Mouse (Mus musculus) layer of hippocampus, adult 9-10 months (tissue): ENCODE measurements around the gene Pou1f1.
A peak's percentile ranks its signal among the peaks of the same experiment; 100 is the strongest.

ENCODE experiments used
- DNase-seq: peaks from one replicate; pipeline ENCODE4 v3.0.0; 2022; ENCODE audit warnings: low spot score

The Pou1f1 gene

DNA sequence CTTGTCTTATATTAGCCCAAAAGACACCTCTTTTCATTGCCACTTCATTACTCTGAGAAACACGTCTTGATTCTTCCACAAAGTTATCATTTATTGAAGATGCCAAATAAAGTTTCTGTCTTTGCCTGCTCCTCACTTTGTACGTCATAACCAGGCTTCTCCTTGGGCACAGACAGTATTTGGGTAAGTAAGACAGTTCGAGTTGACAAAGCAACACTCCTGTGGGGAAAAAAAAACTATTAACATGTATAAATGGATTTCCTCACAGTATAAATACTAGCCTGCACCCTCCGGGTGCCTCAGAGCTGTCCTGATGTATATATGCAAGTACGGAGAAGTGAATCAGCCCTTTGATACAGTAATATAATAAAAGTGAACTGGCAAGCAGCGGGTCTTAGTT, at the start of gene Pou1f1:
Gene Pou1f1 (plus strand): TSS at position 301 of the 400 bp plus-strand sequence.
- no peak for DNase-seq

DNA sequence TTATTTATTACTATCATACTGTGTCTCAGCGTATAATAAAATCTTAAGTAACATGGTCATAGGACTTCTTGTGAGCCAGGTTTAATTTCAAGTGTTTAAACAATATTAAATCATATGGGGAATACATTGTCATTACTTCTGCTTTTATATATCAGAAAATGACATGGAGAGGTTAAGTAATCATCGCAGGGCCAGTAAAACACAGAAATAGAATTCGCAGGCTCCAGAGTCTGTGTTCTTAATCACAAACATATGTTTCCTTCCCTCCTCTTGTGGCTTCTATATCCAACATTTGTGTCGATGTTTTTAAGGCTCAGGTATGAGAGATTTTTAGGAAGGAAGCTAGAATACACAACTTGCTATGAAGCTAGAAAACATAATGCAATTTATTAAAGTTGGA, 49.7 kb upstream of the Pou1f1 start:
- no peak for DNase-seq

DNA sequence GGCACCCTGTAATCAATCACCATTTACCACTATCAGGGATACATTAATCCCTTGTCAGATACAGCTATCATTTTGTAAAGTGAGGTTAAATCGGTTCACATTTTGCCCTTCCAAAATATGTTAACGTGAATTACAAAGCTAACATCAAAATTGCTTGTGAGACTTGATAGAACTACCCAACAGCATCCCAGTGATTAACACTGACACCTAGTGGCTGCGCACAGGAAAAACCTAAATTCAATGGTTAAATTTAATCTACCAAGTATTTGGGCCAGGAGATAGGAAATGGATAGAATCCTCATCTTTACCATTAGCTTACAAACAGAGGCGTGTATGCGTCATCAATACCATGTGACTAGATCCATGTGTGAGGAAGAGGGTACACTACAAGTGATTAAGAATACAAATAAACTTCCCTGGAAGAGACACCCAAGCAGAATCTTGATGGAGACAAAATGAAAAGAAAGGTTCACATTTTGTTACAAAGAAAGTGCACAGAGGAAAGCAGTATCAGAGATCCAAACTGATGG, 47.8 kb upstream of the Pou1f1 start:
- peak; percentile 27 for DNase-seq

DNA sequence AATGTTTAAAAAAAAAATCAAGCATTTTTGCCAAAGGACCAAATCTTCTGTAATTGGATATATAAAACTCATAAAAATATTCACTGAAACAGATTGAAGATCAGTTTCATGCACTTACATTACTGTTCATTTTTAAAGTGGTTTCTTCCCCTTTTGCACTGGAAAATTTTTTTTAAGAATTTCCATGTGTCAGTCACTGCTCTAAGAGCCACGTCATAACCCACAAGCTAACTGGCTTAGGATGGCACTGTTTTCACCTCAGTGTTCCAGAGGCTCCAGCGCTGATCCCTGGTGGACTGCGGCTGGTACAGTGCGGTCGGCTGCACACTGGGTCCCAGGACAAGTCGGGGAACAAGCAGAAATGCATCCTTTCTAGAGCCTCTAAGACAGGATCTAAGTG, 34.6 kb upstream of the Pou1f1 start:
- DNase-seq = no peak

DNA sequence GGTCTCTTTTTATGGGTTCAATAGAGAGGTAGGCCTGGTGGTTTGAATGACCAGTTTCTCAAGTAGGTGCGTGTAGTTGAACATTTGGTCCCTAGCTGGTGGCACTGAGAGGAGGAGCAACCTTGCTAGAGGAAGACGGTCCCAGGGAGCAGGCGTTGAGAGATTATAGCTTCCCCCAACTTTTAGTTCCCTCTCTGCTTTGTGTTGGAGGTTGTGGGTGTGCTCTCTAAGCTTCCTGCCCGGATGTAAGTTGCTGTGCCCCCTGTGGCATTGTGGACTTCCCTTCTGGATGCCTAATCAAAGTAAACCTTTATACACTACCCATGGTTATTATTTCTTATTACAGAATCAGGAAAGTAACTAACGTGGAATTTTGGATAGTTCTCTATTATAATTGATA, 24.3 kb upstream of the Pou1f1 start:
- DNase-seq = no peak

DNA sequence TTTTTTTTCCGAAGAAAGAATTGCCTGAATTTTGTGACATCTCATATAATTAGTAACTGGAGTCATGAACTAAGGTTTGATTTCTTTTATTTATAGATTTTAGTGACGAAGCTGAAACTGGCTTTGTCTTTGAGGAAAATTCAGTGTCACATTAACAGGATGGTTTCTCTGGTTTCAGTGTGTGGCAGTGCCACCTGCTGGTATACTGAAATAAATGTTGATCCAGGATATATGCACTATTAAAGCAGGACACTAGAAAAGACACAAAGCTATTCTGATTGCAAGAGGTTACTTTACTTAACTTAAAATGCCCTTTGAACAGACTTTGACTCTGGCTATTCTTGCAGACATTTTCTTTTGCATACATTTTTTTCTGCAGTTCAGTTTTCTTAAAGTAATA, 23.3 kb upstream of the Pou1f1 start:
- DNase-seq = peak; percentile 9

DNA sequence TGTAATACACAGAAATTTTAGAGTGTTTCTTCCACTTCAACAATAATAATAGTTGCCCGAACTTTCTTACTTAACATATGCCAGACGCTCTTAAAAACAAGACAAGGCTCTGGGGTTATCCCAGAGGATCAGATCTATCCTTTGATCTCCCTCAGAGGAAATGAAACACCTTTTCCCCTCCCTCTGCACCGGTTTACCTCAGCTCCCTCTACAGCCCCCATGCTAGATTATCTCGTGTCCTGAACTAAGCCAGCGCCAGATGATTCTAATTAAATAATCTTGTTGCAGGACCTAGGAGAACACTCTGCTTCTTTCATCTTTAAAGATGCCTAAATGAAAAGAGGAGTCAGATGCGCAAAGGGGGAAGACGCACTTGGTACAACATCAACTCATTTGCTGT, 6.1 kb upstream of the Pou1f1 start:
- no peak for DNase-seq

DNA sequence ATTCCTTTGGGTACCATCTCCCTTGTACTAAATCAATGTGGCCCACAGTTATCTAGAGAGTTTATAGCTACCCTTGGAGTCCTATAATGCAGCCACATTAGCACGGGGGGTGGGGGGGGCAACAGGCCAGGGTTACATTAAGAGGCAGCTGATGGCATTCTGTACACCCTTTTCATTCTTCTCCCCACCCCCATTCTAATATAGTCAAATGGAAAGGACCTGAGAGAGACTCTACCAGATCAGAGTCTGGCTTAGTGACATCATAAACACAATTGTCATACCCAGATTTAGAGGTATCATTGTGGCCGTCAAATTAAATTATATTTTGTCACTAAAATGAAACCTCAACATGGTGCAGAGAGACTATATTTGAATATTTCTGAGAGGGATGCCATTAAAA, 5.7 kb downstream of the Pou1f1 start:
- DNase-seq = no peak

DNA sequence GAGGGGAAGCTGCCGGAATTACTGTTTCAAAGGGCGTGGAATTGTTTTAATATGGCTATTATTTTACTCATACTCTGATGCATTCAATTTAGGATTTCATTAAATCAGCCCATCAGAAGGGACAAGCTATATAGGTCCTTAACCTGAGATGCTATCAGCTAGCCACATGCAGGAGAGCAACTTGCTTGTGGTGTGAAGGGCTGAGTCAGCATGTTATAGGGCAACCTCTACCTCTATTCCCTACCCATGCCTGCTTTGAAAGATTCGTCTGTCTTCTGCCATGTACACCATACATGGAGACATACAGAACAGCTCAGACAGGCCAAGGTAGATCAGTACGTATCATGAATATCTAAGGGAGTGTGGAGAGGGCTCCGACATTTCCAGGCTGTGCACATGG, 6.4 kb downstream of the Pou1f1 start:
- no peak for DNase-seq

DNA sequence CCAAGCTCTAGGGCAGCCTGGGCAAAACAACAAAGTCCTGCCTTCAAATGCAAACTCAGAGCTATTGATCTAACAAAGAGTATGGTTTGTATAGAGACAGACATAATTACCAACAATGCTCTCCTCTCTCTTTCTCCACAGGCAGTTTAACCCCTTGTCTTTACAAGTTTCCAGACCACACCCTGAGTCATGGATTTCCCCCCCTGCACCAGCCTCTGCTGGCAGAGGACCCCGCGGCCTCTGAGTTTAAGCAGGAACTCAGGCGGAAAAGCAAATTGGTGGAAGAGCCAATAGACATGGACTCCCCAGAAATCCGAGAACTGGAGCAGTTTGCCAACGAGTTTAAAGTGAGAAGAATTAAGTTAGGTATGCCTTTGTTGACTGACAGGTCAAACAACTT, 9.3 kb downstream of the Pou1f1 start:
- no peak for DNase-seq

DNA sequence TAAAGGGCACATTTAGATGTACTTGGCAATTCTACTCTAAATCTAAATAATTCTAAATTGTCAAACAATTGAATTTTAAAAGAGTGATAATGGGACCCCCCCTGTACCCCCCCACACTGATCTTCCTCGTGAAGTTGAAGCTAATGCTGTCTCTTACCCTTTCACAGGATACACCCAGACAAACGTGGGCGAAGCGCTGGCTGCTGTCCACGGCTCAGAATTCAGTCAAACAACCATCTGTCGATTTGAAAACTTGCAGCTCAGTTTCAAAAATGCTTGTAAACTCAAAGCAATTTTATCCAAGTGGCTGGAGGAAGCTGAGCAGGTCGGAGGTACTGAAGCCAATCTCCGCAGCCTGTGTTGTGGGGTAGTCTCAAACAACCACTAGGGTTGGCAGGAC, 11.4 kb downstream of the Pou1f1 start:
- DNase-seq = peak; percentile 67

DNA sequence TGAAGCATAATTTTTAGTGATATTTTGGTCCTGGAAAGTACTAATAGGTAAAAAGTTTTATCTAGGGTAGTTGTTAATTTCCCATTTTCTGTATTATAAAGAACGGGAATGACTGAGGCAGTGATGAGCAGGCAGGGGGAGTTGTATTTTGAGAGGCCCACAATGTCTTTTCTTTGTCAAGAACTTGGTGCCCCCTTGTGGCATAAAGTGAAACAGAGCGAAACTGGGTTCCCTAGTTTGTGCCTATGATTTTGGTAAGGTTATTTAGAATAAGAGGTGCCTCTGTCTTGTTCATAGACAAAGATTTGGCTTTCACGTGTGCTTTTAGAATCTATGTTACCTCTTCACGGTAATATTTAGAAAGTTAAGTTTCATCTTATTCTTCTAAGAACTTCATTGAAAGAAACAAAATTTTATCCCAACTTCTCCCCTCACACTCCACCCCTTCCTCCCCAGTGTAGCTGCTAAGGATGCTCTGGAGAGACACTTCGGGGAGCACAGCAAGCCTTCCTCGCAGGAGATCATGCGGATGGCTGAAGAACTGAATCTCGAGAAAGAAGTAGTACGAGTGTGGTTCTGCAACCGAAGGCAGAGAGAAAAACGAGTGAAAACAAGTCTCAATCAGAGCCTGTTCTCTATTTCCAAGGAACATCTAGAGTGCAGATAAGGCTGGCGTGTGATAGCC, 13.1 kb downstream of the Pou1f1 start:
- DNase-seq = peak; percentile 59

DNA sequence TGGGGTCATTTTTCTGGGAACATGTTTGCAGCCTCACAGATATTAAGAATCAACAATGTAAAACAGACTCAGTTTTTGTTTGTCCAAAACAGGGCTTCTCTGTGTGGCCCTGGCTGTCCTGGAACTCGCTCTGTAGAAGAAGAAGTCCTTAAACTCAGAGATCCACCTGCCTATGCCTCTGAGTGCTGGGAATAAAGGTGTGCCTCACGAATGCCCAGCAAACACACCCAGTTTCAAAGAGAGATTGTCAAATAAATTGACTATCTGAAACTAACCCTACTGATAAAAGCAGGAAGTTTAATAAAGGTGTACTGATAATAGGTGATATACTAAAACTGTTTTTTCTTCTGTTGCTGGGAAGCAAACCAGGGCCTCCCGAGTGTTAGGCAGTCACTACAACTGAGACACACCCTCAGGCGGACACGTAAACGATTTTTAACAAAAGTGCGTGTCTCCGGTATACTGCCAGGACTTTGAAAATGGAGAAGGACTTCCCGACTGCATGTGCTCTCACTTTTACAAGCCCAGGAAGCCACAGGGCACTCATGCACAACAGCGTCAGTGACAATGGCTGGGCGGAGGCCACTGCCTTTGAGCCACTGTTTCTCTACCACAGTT, 23.5 kb downstream of the Pou1f1 start:
- DNase-seq = no peak

DNA sequence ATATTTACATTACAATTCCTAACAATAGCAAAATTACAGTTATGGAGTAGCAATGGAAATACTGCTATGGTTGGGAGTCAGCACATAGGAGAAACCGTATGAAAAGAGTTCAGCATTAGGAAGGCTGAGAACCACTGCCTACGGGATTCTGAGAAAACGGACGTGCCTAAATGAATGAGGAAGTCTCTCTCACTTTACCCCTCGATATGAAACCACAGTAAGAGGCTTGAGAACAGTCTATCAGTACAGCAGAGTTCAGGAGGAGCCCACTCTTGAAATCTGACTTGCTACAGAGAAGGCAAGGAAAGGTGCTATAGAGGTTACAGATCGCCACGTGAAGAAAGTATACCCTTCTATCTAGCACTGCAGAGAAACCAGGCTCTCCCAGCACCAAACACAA, 28.6 kb downstream of the Pou1f1 start:
- DNase-seq = no peak

DNA sequence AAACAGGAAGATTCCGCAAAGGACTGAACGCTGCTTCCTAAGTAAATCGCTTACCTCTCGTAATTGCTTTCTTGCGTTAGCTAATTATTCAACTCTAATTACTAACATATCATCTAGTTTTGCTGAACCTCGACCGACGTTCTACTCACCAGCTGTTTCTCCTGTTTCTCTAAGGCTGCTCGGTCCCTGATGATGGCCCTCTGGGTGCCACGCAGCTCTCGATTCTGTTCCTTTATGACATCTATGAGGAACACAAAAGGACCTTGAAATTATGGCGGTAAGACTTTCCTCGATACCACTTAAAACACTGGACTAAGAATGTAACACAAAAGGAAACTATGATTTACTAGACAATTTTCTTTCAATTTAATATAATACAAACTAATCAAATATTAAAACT, 30.5 kb downstream of the Pou1f1 start:
- no peak for DNase-seq

DNA sequence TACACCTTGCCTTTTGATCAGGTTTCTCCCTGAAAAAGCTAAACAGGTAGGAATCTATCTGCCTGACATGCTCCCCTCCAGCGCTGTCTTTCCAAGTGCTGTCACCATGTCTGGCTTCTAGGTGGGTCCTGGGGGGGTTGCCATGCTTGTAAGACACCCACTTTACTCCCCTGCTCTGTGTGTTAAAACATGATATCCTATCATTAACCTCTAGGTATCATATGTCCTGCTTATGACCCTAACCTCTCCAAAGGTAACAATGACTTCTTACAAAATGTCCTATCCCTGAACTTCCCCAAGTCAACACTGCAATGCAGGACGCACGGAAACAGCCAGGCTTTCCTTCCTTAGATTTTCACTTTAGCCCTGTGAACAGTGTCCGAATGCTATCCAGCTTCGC, 34.0 kb downstream of the Pou1f1 start:
- DNase-seq = no peak

DNA sequence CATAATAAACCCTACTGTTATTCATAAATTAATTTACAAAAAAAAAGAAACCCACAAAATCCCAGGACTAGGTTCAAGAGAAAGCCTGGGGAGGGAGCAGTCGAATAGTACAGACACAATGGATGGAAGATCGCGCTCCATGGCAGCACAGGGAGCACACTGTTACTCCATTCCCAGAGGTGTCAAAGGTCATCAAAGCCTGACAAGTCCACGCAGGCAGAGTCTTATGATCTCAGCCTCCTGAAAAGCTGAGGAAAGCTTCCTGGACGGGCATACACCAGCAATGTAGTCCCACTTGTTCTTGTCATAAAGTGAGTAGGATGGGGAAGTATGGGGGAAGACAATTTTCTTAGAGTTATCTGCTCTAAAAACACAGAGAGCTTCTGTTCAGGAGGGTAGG, 37.1 kb downstream of the Pou1f1 start:
- DNase-seq = no peak

DNA sequence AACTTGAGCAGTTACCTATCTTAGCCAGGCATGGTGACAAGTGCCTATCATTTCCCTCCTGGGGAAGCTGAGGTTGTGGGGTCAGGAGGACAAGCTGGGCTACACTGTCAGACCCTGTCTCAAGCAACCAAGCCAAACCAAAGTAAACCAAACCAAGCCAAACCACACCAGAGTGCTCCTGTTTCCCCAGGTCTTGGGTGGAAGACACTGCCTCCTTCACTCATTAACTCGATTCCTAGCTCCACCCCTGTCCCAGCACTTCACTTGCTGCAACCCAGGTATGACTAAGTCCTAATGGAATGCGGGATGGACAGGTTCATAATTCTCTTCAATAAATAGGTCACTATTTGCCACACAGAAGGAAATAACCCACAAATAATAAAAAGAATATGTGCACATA, 39.3 kb downstream of the Pou1f1 start:
- no peak for DNase-seq

DNA sequence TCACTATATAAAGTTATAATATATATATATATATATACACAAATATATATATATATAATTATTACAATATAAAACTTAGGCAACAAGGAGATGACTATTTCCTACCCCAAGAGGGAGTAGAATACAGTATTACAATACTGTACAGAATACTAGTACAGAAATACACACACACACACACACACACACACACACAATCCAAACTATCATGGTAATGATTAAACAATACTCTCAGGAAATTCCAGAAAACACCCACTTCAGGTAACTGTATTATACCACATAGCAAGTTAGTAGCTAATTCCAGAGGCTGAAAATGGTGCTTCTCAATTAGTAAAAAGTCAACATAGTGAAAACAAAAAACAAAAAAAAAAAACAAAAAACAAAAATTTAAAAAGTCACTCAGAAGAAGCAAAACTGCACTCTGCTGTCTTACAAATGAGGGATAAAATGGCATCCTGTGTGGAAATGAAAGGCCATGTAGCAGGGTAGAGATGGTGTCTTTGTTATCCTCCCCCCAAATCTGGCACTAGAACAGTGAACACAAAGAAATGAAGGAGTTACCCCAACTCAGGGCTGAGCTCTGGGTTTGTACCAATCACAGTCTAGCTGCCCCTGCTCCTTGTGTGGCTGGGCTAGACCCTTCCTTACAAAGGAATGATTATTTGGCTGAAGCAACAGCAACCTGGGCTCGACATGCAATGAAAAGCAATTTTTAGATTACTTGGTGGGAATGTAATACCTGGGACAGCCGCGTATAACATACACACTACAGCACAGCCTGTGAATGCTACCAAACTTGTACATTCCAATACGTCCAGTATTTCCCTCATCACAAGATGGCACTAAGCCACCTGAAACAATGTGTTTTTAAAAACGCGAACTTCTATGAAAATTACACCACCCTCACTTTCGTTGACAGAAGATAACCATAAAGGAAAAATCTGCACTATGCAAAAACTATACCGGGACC, 41.0 kb downstream of the Pou1f1 start:
- no peak for DNase-seq

DNA sequence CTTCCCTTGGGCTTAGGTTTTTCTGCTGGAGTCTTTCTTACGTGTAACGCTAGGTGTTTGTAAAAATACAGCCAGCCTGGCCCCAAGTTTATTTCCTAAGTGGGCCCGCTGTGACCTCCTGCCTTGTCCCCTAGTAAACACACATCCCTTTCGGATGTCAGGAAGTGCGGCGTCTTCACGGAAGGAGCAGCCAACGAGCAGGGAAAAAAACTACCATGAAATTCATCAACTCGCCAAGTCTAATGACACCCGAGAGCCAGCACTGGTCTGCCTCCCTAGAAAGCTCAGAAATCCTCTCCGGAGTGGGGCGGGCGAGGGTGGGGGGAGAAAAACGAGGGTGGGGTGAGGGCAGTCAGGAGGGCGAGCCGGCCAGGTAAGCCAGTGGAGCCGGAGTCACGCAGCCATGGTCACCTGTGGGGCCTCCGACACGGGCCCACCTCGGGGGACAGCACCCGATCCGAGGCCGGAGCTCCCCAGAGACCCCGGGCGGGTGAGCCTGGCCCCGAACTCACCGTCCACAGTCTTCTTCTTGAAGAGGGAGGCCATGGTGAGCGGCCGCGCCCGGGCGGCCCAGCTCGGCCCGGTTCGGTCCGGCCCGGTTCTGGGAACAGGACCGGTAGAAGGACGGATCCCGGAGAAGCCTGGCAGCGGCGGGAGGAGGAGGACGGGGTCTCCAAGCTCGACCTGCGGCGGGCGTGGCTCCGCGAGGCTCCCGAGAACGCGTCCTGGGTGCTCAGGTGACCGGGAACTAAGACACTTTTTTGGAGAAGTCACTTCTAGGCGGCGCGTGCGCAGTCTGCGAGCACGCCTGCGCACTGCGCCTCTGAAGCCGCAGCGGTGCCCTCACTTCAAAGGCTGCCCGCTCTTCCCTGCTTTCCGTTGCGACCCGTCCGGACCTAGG, 41.9 kb downstream of the Pou1f1 start, which contains the start of gene Chmp2b:
Gene Chmp2b (minus strand): TSS at position 764 of the 901 bp plus-strand sequence.
- no peak for DNase-seq

DNA sequence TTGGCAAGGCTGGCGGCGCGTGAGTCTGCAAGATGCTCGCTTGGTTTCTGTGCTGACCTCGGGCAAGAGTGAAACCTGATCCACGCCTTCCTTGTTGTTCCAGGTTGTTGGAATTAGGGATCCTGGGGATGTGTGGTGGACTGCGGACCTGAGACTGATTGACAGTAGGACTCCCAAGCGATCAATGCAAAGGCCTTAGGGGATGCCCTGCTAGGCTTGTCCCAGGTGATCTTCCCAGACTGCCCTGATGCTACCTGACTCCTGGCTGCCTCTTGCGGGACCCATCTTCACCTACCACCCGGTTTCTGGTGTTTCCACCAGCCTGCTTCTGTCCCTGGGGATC, 42.5 kb downstream of the Pou1f1 start:
- DNase-seq = peak; percentile 69

DNA sequence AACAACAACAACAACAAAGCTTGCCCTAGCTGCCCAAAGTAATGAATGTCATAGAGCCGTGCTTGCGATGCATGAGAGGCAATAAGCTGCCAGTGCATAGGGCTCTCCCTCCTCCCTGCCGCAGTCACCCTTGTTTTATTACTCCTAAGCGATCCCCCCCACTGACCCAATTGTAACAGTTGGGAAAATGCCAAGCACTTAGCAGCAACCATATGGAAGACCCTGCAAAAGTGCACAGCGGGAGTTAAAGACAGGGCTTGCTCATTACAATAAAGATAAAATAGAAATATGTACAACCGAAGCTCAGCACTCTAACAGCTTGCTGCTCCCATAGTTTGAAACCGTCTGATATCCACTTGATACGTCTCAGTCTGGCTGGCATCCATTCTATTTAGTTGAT, 44.0 kb downstream of the Pou1f1 start:
- no peak for DNase-seq
